Mouse (Mus musculus) E14TG2a.4 (cell line): ENCODE results near the gene Gm49380.

ENCODE experiments used
- CTCF ChIP-seq: conservative IDR thresholded peaks from 2 replicates; pipeline ENCODE4 v1.5.1; 2014; ENCODE audit warnings: low read length
- NANOG ChIP-seq: IDR thresholded peaks from 2 replicates; pipeline ENCODE4 v1.6.1; 2014; ENCODE audit warnings: borderline replicate concordance, low read length, mixed read lengths

DNA sequence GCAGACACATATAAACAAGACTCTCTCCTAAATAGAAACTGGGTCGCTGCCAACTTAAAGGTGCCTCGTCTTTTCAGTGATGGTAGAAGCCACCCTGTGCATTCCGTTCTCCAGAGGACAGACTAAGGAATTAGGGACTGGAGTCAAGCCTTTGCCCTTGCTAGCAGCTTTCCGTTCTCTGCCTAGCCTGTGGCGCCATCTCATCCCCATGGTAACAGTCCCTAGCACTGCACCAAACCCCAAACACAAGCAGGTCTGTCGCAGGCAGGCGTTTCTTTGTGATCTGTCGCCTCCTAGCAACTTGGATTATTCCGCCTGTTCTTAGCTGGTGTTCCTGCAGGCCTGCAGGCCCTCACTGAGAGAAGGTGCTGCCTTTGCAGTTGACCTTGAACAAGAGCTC, 16.8 kb downstream of the Gm49380 start:
- TF ChIP-seq CTCF (no peak), NANOG (no peak)
